Mouse (Mus musculus) embryonic facial prominence, embryonic 13.5 days (tissue): ENCODE measurements at regions not wholly inside any gene's neighbourhood (a gene's known extent, or its start where the extent isn't known, plus 50 kb on each side); places are given as distances from the start of the nearest gene placed in this dataset.
A peak's percentile ranks its signal among the peaks of the same experiment; 100 is the strongest.

ENCODE experiments used
- ATAC-seq: fragments of 200-750 bp; cut with Nextera tagmentation; 2 replicates; pipeline ENCODE4 v1.8.0; 2017; ENCODE audit warnings: low read depth; ENCODE audit not compliant: insufficient number of reproducible peaks, insufficient read depth, low FRiP score, low TSS enrichment
- H3K27ac ChIP-seq: fragments of 300-500 bp; sonication (generic); 2 replicates; pipeline ENCODE4 v1.5.1; 2015; ENCODE audit warnings: moderate library complexity, mild to moderate bottlenecking, inconsistent platforms
- H3K27me3 ChIP-seq: fragments of 300-500 bp; sonication (generic); 2 replicates; pipeline ENCODE4 v1.6.1; 2015; ENCODE audit warnings: mild to moderate bottlenecking, inconsistent platforms
- H3K36me3 ChIP-seq: fragments of 300-500 bp; sonication (generic); 2 replicates; pipeline ENCODE4 v1.6.1; 2015; ENCODE audit warnings: mild to moderate bottlenecking, inconsistent platforms
- H3K4me1 ChIP-seq: fragments of 300-500 bp; sonication (generic); 2 replicates; pipeline ENCODE4 v1.6.1; 2015; ENCODE audit warnings: inconsistent platforms
- H3K4me2 ChIP-seq: fragments of 300-500 bp; sonication (generic); 2 replicates; pipeline ENCODE4 v1.6.1; 2015; ENCODE audit warnings: moderate library complexity, mild to moderate bottlenecking, inconsistent platforms
- H3K4me3 ChIP-seq: fragments of 300-500 bp; sonication (generic); 2 replicates; pipeline ENCODE4 v1.5.1; 2015; ENCODE audit warnings: mild to moderate bottlenecking, inconsistent platforms
- H3K9ac ChIP-seq: fragments of 300-500 bp; sonication (generic); 2 replicates; pipeline ENCODE4 v1.6.1; 2015; ENCODE audit warnings: mild to moderate bottlenecking, inconsistent platforms
- H3K9me3 ChIP-seq: fragments of 300-500 bp; sonication (generic); 2 replicates; pipeline ENCODE4 v1.6.1; 2016; ENCODE audit warnings: inconsistent platforms
- WGBS: fragments of 180-500 bp; shearing (Covaris S2); methylation state at CpG from one replicate; pipeline ENCODE4 v1.1.7; 2015; ENCODE audit warnings: mixed read lengths; 5-methylcytosine and 5-hydroxymethylcytosine counted together

- ATAC-seq = no peak
- Histone ChIP-seq H3K4me1 (no peaks in the 10 kb centered on the region), H3K27ac (no peak overlapping the region), H3K27me3 (no peaks in the 10 kb centered on the region), H3K4me3 (no peak overlapping the region), H3K9me3 (no peaks in the 10 kb centered on the region), H3K9ac (no peak overlapping the region), H3K36me3 (no peaks in the 10 kb centered on the region), H3K4me2 (no peak overlapping the region)
- WGBS = 86% methylated on average over 6 of the region's 6 CpGs
These were observed 212.8 kb upstream of the Tnc start for GRCm38 (mm10) chr4:64259348-64260187.

GRCm38 (mm10) chr4:64255253-64255652 is 208.4 kb upstream of the Tnc start:
- no peaks in the 10 kb centered on the region for H3K36me3 ChIP-seq
- 68% methylated on average over 8 of the region's 8 CpGs for WGBS
- H3K9ac ChIP-seq = no peak overlapping the region
- no peak for ATAC-seq
- H3K9me3 ChIP-seq = no peaks in the 10 kb centered on the region
- no peak overlapping the region for H3K4me3 ChIP-seq
- H3K4me1 ChIP-seq = no peaks in the 10 kb centered on the region
- H3K4me2 ChIP-seq = no peak overlapping the region
- no peak overlapping the region for H3K27ac ChIP-seq
- H3K27me3 ChIP-seq = no peaks in the 10 kb centered on the region

GRCm38 (mm10) chr4:64250691-64251090 is 203.9 kb upstream of the Tnc start:
- Histone ChIP-seq H3K9me3 (no peaks in the 10 kb centered on the region), H3K4me2 (no peak overlapping the region), H3K4me1 (no peaks in the 10 kb centered on the region), H3K27me3 (no peaks in the 10 kb centered on the region), H3K9ac (no peak overlapping the region), H3K36me3 (no peaks in the 10 kb centered on the region), H3K27ac (no peak overlapping the region), H3K4me3 (no peak overlapping the region)
- no peak for ATAC-seq
- 81% methylated on average over 5 of the region's 5 CpGs for WGBS

- no peak overlapping the region for H3K4me2 ChIP-seq
- no peaks in the 10 kb centered on the region for H3K4me1 ChIP-seq
- no peak for ATAC-seq
- H3K27me3 ChIP-seq = no peaks in the 10 kb centered on the region
- H3K9me3 ChIP-seq = no peaks in the 10 kb centered on the region
- H3K36me3 ChIP-seq = no peaks in the 10 kb centered on the region
- WGBS = 70% methylated on average over 5 of the region's 5 CpGs
- no peak overlapping the region for H3K9ac ChIP-seq
- no peak overlapping the region for H3K4me3 ChIP-seq
- H3K27ac ChIP-seq = no peak overlapping the region
These were observed 191.5 kb upstream of the Tnc start for GRCm38 (mm10) chr4:64238196-64238740.

- Histone ChIP-seq H3K36me3 (no peaks in the 10 kb centered on the region), H3K27me3 (no peaks in the 10 kb centered on the region), H3K4me3 (no peak overlapping the region), H3K9ac (no peak overlapping the region), H3K4me1 (0 out of 2 replicates have a peak, but pooled peaks cover 3% of the 10 kb centered on the region), H3K4me2 (no peak overlapping the region), H3K9me3 (no peaks in the 10 kb centered on the region), H3K27ac (no peak overlapping the region)
- no peak for ATAC-seq
- 84% methylated on average over 4 of the region's 4 CpGs for WGBS
These were observed 188.7 kb upstream of the Tnc start for GRCm38 (mm10) chr4:64235534-64235933.

- H3K27ac ChIP-seq = no peak overlapping the region
- WGBS = 80% methylated on average over 4 of the region's 4 CpGs
- H3K4me1 ChIP-seq = 0 out of 2 replicates have a peak, but pooled peaks cover 3% of the 10 kb centered on the region
- no peaks in the 10 kb centered on the region for H3K27me3 ChIP-seq
- H3K9me3 ChIP-seq = no peaks in the 10 kb centered on the region
- H3K4me2 ChIP-seq = no peak overlapping the region
- no peaks in the 10 kb centered on the region for H3K36me3 ChIP-seq
- H3K4me3 ChIP-seq = no peak overlapping the region
- H3K9ac ChIP-seq = no peak overlapping the region
- ATAC-seq = no peak
These were observed 185.3 kb upstream of the Tnc start for GRCm38 (mm10) chr4:64232159-64232558.

- Histone ChIP-seq H3K36me3 (no peaks in the 10 kb centered on the region), H3K4me2 (no peak overlapping the region), H3K27ac (no peak overlapping the region), H3K4me1 (0 out of 2 replicates have a peak, but pooled peaks cover 3% of the 10 kb centered on the region), H3K9me3 (no peaks in the 10 kb centered on the region), H3K4me3 (no peak overlapping the region), H3K9ac (no peak overlapping the region), H3K27me3 (no peaks in the 10 kb centered on the region)
- WGBS = 72% methylated on average over 3 of the region's 3 CpGs
- ATAC-seq = no peak
These were observed 181.5 kb upstream of the Tnc start for GRCm38 (mm10) chr4:64228341-64228740.

GRCm38 (mm10) chr4:64226635-64227034 is 179.8 kb upstream of the Tnc start:
- no peak for ATAC-seq
- H3K4me2 ChIP-seq = no peak overlapping the region
- H3K27ac ChIP-seq = no peak overlapping the region
- H3K4me1 ChIP-seq = no peaks in the 10 kb centered on the region
- H3K9me3 ChIP-seq = no peaks in the 10 kb centered on the region
- H3K9ac ChIP-seq = no peak overlapping the region
- no peaks in the 10 kb centered on the region for H3K27me3 ChIP-seq
- H3K4me3 ChIP-seq = no peak overlapping the region
- H3K36me3 ChIP-seq = no peaks in the 10 kb centered on the region

- Histone ChIP-seq H3K36me3 (no peaks in the 10 kb centered on the region), H3K9me3 (no peaks in the 10 kb centered on the region), H3K27me3 (no peaks in the 10 kb centered on the region), H3K4me2 (no peak overlapping the region), H3K4me3 (no peak overlapping the region), H3K9ac (no peak overlapping the region), H3K27ac (no peak overlapping the region), H3K4me1 (no peaks in the 10 kb centered on the region)
- 87% methylated on average over 5 of the region's 5 CpGs for WGBS
- ATAC-seq = no peak
These were observed 178.1 kb upstream of the Tnc start for GRCm38 (mm10) chr4:64224918-64225317.

- Histone ChIP-seq H3K36me3 (no peaks in the 10 kb centered on the region), H3K27me3 (no peaks in the 10 kb centered on the region), H3K4me1 (no peaks in the 10 kb centered on the region), H3K27ac (no peak overlapping the region), H3K9ac (no peak overlapping the region), H3K4me2 (no peak overlapping the region), H3K9me3 (no peaks in the 10 kb centered on the region), H3K4me3 (no peak overlapping the region)
- no peak for ATAC-seq
- 60% methylated on average over 2 of the region's 2 CpGs for WGBS
These were observed 173.0 kb upstream of the Tnc start for GRCm38 (mm10) chr4:64219802-64220201.

GRCm38 (mm10) chr4:64207118-64207868 is 160.5 kb upstream of the Tnc start:
- Histone ChIP-seq H3K9ac (no peak overlapping the region), H3K4me2 (no peak overlapping the region), H3K36me3 (no peaks in the 10 kb centered on the region), H3K27ac (peak overlapping the region; percentile 45; the same call in 1 of the 2 replicates), H3K27me3 (no peaks in the 10 kb centered on the region), H3K9me3 (no peaks in the 10 kb centered on the region), H3K4me3 (no peak overlapping the region), H3K4me1 (peaks cover 9% of the 10 kb centered on the region)
- WGBS = 33% methylated on average over 8 of the region's 8 CpGs
- 0 out of 2 replicates have a peak, but pooled peaks have one; percentile 32 for ATAC-seq

GRCm38 (mm10) chr4:64200808-64201190 is 154.0 kb upstream of the Tnc start:
- Histone ChIP-seq H3K4me1 (0 out of 2 replicates have a peak, but pooled peaks cover 5% of the 10 kb centered on the region), H3K27me3 (no peaks in the 10 kb centered on the region), H3K9me3 (no peaks in the 10 kb centered on the region), H3K36me3 (no peaks in the 10 kb centered on the region), H3K4me2 (no peak overlapping the region), H3K4me3 (no peak overlapping the region), H3K9ac (no peak overlapping the region), H3K27ac (no peak overlapping the region)
- 77% methylated on average over 3 of the region's 3 CpGs for WGBS
- ATAC-seq = no peak
